Mouse (Mus musculus): Measurements from ENCODE around the gene Mov10l1. TPM values are rescaled to one million over a fixed set of nuclear protein-coding genes. Genes with fewer than 3 reads are reported as not detected.

Mov10l1 gene
- polyA plus RNA-seq (2015; fragmentation: Nextera tagmentation; extraction: Ambion mirVana): not detected in 2 replicates

GRCm38 (mm10) chr15:88982534-88983079 is at the start of gene Mov10l1:
Gene Mov10l1 (plus strand): TSS chr15:88982909.

DNA sequence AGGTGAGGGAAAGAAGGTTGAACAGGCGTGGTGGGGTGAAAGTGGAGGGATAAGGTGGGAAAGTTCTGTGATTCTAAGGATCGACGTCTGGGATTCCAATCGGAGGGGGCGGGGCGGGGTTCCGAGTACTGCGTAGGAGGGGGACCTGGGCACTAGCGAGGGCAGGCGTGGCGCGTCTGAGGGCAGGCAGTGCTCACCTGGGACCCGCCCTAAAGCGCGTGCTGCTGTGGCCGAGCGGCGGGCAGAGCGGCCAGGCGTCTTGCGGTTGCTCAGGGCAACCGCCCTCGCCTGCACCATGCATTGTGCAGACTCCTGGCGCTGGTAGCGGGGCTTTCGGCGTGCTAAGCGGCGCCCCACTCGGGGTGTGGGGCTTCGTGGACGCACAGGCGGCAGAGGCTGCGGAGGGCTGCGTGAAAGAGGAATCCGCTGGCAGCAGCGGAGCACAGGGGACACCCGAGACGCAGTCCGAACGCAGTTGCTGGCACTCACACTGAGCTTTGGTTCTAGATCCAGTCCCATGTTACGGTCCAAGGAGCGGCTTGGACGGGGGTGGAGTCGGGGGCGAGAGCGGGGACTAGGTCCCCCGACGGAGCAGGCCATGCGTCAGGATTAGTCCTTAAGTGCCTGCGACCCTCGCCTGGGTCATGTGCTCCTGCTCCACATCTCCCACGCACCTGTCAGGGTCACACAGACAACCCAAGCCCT is 28.2 kb upstream of the Mov10l1 start, which contains the start of gene Ttll8:
Gene Ttll8 (minus strand): TSS at position 51 of the 705 bp plus-strand sequence.

DNA sequence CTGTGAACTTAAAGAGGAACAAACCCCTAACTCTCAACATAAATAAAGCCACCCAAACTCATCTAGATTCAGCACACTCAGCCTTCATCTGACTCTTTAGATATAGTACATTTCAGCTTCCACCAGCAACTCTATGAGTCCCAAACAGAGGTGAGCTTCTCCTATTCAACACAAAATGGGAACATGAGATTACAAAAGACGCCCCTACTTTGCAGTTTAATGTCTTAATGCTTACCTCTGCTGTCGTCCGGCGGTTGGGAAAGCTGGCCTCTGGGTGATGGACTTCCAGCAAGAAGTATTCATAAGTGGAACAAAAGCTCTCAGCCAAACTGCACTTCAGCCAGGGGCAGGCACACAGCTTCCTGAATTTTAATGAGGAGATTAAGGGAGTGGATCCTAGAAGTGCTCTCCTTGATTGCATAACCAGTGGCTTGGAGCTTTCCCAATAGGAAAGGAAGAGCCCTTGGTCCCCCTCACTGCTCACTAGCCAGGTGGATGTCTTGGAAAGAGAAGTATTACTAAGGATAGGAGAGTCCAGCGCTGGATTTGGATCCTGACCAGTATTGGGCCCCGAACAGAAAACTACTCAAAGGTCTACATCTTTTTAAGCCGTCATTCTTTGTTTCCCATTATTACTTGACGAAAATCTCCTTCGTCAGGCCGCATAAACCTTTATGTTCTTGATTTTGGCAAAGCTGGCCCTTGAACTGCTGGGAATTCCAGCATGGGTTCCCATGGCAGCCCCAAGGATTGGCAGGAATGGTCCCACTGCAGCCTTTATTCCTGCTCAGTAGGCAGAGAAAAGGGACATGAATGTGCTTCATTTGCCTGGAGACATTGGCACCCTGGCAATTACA is 4.2 kb upstream of the Mov10l1 start, which contains the start of gene Mlc1:
Gene Mlc1 (minus strand): TSS at position 727 of the 857 bp plus-strand sequence.

DNA sequence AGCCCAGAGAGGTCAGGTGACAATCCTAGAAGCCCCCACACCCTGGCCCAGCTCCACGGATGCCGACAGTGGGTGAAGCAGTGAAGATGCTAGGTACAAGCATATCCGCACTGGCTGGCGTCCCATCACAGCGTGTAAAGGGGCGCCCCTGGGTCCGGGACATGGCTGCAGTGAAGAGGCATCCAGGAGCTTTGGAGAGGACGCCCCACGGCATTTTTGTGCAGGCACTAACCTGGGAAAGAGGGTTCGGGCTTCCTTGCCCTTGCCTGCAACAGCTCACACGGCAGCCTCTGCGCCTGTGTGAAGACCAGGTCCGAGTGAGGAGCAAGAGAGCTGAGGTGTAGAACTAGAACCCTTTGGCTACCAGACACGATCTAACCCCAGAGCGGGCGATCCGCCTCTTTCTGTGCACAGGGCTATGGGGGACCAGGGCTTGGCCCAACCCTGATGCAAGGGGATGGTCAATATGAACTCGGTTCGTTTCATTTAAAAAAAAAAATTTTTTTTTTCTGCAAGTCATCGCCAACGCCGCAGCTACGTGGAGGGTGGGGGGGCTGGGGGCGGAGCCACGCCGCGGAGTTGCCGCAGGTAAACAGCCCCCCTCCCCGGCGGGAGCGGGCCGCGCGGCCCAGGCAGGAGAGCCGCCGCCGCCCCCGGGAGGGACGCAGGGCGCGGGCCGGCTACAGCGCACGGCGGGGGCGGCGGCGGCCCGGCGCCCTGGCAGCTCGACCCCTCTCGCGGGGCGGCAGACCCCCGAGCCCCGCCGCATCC is 76.6 kb downstream of the Mov10l1 start, which contains the start of gene Panx2:
Gene Panx2 (plus strand): TSS at position 574 of the 771 bp plus-strand sequence.

DNA sequence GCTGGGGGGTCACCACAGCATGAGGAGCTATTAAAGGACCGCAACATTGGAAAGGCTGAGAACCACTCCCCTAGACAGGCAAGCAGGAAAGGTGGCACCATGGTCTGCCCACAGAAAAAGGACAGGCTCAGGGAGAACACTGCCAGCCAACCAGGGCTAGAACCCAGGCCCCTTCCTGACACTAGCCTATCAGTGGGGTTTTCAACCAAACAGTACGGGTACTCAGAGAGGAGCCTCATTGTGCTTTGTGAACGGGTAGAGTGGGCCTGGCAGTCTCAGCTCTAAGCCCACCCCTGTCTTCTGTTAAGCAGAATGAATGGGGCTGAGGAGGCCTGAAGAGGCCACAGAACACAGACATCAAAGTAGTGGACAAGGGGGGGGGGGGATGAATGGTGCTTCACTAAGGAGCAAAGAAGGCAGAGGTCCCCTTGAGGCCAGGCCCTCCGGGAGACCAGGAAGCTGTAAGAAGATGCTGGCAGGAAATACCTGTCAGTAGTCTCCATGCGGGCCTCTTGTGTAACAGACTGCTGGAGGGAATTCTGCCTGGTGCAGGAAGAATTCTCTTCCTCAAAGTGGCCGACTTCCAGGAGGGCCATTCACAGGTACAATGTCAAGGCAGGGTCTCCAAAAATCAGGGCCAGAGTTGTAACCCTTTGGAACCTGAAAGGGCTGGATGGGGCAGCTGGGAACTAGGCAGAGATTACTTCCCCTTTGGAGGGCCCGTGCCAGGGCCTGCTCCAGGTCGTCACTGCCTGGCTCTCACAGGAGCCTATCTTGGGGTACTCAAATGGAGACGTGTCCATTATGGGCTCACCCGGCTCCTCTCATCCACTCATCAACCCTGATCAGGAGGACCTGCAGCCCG is 92.1 kb downstream of the Mov10l1 start, which contains the start of gene Trabd:
Gene Trabd (plus strand): TSS at position 512 of the 865 bp plus-strand sequence.

GRCm38 (mm10) chr15:89088607-89089247 is 106.0 kb downstream of the Mov10l1 start, which contains the start of gene Selenoo:
Gene Selenoo (plus strand): TSS chr15:89089084.

Other genes with a start within 250 kb of the Mov10l1 start
- 11.1 and 11.2 TPM in 2 replicates for gene Brd1, start 248.7 kb upstream of the Mov10l1 start, polyA plus RNA-seq (2015; fragmentation: Nextera tagmentation; extraction: Ambion mirVana)
- gene Zbed4, start 231.2 kb upstream of the Mov10l1 start, polyA plus RNA-seq (2015; fragmentation: Nextera tagmentation; extraction: Ambion mirVana): 5.0 and 5.1 TPM in 2 replicates
- 7.0 and 7.9 TPM in 2 replicates for gene Alg12, start 163.6 kb upstream of the Mov10l1 start, polyA plus RNA-seq (2015; fragmentation: Nextera tagmentation; extraction: Ambion mirVana)
- 44.6 and 52.2 TPM in 2 replicates for gene Creld2, start 163.3 kb upstream of the Mov10l1 start, polyA plus RNA-seq (2015; fragmentation: Nextera tagmentation; extraction: Ambion mirVana)
- gene Pim3, start 120.7 kb upstream of the Mov10l1 start, polyA plus RNA-seq (2015; fragmentation: Nextera tagmentation; extraction: Ambion mirVana): 73.8 and 74.6 TPM in 2 replicates
- 0.19 and 0.23 TPM in 2 replicates for gene Ttll8, start 28.5 kb upstream of the Mov10l1 start, polyA plus RNA-seq (2015; fragmentation: Nextera tagmentation; extraction: Ambion mirVana)
- 67.4 and 69.0 TPM in 2 replicates for gene Mlc1, start 3.9 kb upstream of the Mov10l1 start, polyA plus RNA-seq (2015; fragmentation: Nextera tagmentation; extraction: Ambion mirVana)
- gene Panx2, start 76.8 kb downstream of the Mov10l1 start, polyA plus RNA-seq (2015; fragmentation: Nextera tagmentation; extraction: Ambion mirVana): 13.4 and 14.9 TPM in 2 replicates
- gene Trabd, start 92.2 kb downstream of the Mov10l1 start, polyA plus RNA-seq (2015; fragmentation: Nextera tagmentation; extraction: Ambion mirVana): 29.1 and 35.5 TPM in 2 replicates
- 21.0 and 22.3 TPM in 2 replicates for gene Selenoo, start 106.2 kb downstream of the Mov10l1 start, polyA plus RNA-seq (2015; fragmentation: Nextera tagmentation; extraction: Ambion mirVana)
- 8.1 and 13.9 TPM in 2 replicates for gene Tubgcp6, start 140.2 kb downstream of the Mov10l1 start, polyA plus RNA-seq (2015; fragmentation: Nextera tagmentation; extraction: Ambion mirVana)
- gene Hdac10, start 145.8 kb downstream of the Mov10l1 start, polyA plus RNA-seq (2015; fragmentation: Nextera tagmentation; extraction: Ambion mirVana): 19.1 and 23.8 TPM in 2 replicates
- 4.0 and 5.5 TPM in 2 replicates for gene Mapk12, start 157.8 kb downstream of the Mov10l1 start, polyA plus RNA-seq (2015; fragmentation: Nextera tagmentation; extraction: Ambion mirVana)
- gene Mapk11, start 166.7 kb downstream of the Mov10l1 start, polyA plus RNA-seq (2015; fragmentation: Nextera tagmentation; extraction: Ambion mirVana): 12.0 and 15.0 TPM in 2 replicates
- gene Plxnb2, start 197.9 kb downstream of the Mov10l1 start, polyA plus RNA-seq (2015; fragmentation: Nextera tagmentation; extraction: Ambion mirVana): 40.8 and 51.5 TPM in 2 replicates
- gene Dennd6b, start 213.6 kb downstream of the Mov10l1 start, polyA plus RNA-seq (2015; fragmentation: Nextera tagmentation; extraction: Ambion mirVana): 58.4 and 74.1 TPM in 2 replicates
- 65.8 and 68.3 TPM in 2 replicates for gene Ppp6r2, start 228.6 kb downstream of the Mov10l1 start, polyA plus RNA-seq (2015; fragmentation: Nextera tagmentation; extraction: Ambion mirVana)